Mouse (Mus musculus): ENCODE results near the gene Nutf2. TPM values are rescaled to one million over a fixed set of nuclear protein-coding genes. Genes with fewer than 3 reads are reported as not detected.
"Not testable (repeated sequence)": the region's sequence is repeated elsewhere in the genome, so short reads cannot be mapped to it uniquely, and the experiment has no call there.

Gene Nutf2
- total RNA-seq (2021) = 10 to 100 TPM; 33.5 to 40.8 TPM
- long read RNA-seq, experiment 1, transcript Nutf2-201 (5 exons, 948 nt) = major isoform, 48 of 65 reads
- long read RNA-seq, experiment 1, partial matches to known transcripts = 8 of 65 reads
- long read RNA-seq, experiment 1, other reads (novel, unspliced or antisense) = 8 of 65 reads
- long read RNA-seq, experiment 2, transcript Nutf2-201 (5 exons, 948 nt) = major isoform, 71 of 82 reads
- long read RNA-seq, experiment 2, partial matches to known transcripts = 3 of 82 reads
- long read RNA-seq, experiment 2, other reads (novel, unspliced or antisense) = 7 of 82 reads

DNA sequence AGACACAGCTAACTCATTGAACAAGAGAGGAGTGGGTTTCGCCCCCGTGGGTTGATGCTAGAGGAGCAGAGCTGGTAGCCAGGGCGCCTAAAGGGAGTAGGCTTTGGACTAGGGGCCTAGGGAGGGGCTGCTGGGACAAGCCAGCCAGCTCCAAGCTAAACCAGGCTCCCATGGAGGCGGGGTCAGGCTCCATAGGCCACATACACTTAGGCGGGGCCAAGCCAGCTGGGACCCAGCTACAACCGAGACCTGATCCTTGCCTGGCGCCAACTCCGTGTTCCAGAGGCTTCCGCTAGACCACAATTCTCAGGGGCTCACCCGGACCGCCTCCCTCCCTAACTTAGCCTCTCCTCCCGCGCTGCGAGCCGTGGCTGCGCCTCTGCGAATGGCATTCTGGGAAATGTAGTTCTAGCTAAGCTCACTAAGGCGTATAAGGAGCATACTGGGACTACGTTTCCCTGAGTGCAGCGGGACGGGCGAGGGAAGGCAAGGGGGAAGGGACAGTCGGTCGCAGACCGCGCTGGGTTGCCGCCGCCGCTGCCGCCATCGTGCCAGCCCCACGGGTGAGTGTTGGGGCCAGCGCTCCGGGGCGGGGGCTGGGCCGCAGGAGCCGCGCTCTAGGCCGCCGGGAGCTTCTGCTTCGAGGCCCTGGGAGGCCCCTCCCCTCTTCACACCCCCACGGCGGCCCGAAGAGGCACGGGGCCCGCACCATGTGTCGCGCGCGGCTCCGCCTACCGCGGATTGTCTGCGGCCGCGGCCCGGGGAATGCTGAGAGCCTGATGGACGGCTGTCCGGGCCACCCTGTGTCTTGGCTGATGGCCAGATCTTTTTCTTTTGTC, at the start of gene Nutf2:
Nutf2 (plus strand) TSS at position 438 of the 839 bp plus-strand sequence.
- H3K27ac ChIP-seq = peak within 1 kb of the TSS; percentile 96
- peak within 1 kb of the TSS; percentile 78 for H3K4me3 ChIP-seq
- peak; percentile 19 for TF ChIP-seq CTCF (conservative IDR thresholded peaks at IDR 0.05)
- peak; percentile 91 to 97 for DNase-seq (ENCODE audit: low spot score in 2 of 2)

DNA sequence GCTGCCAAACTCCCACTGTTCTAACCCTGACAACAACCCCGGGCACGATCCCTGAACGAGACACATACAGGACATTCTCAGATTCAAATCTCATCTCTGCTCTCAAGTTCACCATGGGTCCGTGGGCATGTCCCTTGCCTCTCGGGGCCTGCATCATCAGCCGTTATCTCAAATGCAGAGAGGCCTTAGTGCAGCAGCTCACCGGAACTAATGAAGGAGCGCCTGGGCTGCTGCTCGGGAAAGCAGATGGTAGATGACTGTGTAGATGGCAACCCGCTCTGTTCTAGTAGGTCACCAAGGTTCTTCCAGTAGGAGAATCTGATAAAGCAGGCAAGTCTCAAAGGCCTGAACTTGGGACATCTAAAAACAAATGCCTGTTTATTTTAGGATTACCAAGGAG, 49.3 kb upstream of the Nutf2 start:
- no peak for TF ChIP-seq CTCF (conservative IDR thresholded peaks at IDR 0.05)
- Histone ChIP-seq H3K4me3 (no peak overlapping the region), H3K27ac (peak overlapping the region; percentile 62)
- DNase-seq (ENCODE audit: low spot score in 2 of 2) = no peak

DNA sequence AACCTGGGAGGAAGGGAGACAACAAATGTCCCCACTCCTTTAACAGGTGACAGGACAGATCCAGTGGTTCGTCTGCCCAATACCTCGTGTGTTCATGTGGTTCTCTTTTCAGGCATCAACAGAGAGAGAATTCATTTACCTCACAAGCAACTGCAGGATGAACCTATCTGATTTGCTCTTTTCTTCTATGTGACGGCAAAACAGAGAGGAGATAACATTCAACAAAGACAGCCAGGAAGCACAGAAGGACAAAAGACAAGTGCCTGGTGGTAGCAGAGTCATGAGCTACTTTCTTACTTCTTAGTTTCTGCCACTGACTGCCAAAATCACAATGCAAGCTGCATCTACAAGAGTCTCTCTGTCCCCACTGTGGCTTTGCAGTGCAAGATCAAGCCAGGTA, 48.8 kb upstream of the Nutf2 start:
- DNase-seq (ENCODE audit: low spot score in 2 of 2) = no peak
- no peak overlapping the region for H3K4me3 ChIP-seq
- peak overlapping the region; percentile 62 for H3K27ac ChIP-seq
- no peak for TF ChIP-seq CTCF (conservative IDR thresholded peaks at IDR 0.05)

DNA sequence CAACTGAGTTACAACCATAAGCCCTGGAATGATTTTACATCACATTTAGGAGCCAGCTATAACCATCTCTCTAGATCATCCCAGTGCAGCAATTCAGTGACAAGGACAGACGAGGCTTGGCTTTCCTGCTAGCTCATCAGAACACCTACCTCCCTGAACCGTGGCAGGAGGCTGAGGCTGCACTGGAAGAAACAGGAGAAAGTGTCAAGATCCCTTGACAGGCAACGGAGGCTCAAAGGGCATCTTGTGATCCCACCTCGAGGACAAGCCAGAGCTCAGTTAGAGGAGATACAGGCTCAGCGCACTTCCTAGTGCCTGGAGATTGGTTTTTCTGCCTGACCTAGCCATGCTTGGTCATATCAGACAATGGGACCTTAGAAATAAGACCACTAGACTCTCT, 47.9 kb upstream of the Nutf2 start:
- Histone ChIP-seq H3K27ac (no peak overlapping the region), H3K4me3 (no peak overlapping the region)
- no peak for DNase-seq (ENCODE audit: low spot score in 2 of 2)
- no peak for TF ChIP-seq CTCF (conservative IDR thresholded peaks at IDR 0.05)

DNA sequence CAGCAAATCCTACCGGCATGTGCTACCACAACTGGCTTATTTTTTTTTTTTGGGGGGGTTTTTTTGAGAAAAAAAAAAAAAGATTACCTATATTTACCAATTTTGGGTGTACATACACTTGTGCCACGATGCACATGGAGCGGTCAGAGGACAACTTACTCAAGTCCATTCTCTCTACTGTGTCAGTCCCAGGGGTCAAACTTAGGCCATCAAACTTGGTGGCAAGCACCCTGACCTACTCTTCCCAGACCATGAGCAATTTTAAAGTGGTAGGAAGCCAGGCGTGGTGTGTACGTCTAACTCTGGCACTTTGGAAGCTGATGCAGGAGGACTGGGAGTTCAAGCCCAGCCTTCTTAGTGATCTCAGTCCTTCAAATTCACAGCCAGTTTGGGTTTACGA, 47.1 kb upstream of the Nutf2 start:
- DNase-seq (ENCODE audit: low spot score in 2 of 2) = no peak
- Histone ChIP-seq H3K4me3 (no peak overlapping the region), H3K27ac (no peak overlapping the region)
- no peak for TF ChIP-seq CTCF (conservative IDR thresholded peaks at IDR 0.05)

DNA sequence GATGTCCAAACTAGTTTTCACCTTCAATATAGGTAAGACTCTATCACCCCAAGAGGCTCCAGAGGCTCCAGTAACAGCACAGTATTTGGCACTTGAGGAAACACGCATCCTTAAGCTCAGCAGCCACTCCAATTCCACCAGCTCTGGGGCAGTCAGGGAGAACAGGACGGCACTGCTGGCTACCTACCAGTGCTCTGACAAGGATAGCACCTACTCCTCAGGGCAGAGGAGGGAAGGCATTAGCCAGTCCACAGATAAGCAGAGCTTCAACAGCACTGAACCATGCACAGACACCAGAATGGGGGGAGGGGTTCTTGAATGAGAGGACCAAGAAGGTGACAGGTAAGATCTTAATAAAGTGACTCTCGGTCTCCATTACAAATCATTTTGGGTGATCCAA, 40.7 kb upstream of the Nutf2 start:
- no peak for DNase-seq (ENCODE audit: low spot score in 2 of 2)
- Histone ChIP-seq H3K27ac (no peak overlapping the region), H3K4me3 (no peak overlapping the region)
- no peak for TF ChIP-seq CTCF (conservative IDR thresholded peaks at IDR 0.05)

DNA sequence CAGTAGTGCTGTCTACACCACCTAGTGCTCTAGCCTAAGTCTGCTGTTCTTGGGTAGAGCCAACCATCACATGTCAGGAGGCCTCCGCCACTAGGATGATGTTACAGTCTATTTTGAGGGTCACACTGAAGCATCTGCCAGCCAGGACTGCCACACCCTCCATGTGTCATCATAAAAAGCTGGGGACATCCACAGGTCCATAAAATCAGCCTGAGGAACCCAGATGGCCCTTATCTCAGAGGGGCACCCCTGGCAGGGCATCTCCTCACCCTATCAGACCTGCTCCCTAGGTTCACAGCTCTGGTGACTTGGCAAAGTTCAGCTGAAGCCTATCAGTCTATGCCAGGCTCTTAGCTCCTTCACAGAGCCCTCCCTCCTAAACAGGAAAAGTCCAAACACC, 39.5 kb upstream of the Nutf2 start:
- Histone ChIP-seq H3K27ac (no peak overlapping the region), H3K4me3 (no peak overlapping the region)
- no peak for DNase-seq (ENCODE audit: low spot score in 2 of 2)
- TF ChIP-seq CTCF (conservative IDR thresholded peaks at IDR 0.05) = no peak

DNA sequence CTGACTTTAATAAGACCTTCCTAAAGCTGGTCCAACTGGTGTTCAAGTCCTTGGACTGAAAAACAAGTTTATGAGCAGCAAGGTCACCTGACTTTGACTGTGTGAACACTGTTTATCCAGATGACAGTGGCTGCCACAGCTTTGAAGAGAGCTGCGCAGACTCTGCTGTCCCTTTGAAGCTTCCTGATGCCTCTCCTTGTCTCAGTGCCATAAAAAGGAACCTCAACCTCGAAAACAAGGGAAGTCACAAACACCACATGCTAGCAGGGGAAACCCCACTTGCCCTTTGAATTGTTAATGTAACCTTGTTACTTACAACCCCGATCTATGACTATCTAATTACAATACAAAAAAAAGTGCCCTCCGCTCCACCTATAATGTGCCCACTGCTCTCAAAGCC, 34.9 kb upstream of the Nutf2 start:
- TF ChIP-seq CTCF (conservative IDR thresholded peaks at IDR 0.05) = no peak
- peak overlapping the region; percentile 88; the same call in 1 of the 2 replicates for H3K4me3 ChIP-seq
- H3K27ac ChIP-seq = no peak overlapping the region; the same call in 1 of the 2 replicates
- DNase-seq (ENCODE audit: low spot score in 2 of 2) = no peak

DNA sequence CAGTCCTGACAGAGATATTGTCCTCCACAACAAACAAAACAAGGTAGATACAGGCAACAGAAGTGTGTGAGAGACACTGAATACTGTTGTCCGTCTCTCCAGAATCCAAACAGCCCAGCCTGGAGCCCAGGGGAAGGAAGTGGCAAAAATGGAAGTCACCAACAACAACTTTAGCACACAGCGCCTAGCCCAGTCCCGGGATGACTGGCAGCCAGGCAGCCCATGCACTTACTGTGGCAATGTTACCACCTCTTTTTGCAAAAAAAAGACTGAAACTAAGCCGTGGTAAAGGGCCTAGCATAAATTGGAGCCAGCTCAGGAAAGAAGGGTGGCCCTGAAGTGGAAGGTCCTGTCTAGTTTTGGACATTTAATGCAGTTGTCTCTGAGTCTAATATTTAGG, 34.0 kb upstream of the Nutf2 start:
- H3K27ac ChIP-seq = peak overlapping the region; percentile 92
- peak overlapping the region; percentile 88 for H3K4me3 ChIP-seq
- DNase-seq (ENCODE audit: low spot score in 2 of 2) = no peak
- no peak for TF ChIP-seq CTCF (conservative IDR thresholded peaks at IDR 0.05)

DNA sequence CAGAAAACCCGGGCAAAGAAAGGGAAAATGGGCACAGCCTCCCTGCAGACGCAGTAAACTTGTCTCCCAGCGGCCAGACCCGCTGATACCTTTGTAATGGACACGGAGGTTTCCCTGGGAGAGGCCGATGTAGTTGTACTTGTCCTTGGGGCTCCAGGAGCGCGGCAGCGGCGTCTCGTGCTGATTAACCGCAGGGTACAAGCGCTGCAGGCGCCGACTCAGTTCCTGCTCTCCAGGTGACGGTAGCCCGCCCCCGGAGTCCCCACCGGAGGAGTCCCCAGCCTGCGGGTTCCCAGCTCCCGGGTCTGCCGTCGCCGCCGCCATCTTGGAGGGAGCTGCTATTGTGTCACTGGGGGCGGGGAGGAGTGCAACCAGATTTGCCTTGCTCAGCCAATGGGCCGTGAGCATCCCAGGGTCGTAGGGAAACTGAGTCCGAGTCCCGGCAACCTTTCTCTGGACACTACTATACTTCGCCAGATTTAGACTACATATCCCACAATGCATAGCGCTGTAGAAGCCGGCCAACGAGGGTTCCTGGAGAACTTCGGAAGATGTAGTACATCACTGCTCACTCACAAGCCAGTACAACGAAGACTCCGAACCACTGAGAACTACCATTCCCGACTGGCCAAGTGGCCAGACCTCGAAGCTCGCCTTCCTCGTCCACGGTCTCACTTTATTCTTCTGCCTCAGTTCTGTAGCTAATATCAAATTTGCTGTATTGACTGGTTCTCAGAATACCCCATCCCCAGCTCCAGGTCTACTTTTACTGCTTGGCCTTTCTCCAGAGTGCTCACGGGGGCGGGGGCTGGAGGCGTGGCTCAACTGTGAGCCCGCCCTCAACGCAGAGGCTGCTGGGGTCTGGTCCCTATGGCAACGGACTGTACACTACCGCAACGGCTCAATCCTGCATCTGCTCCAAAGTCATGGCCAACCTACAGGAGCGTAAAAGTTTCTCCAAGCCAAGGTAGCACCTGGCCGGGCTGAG, 33.2 kb upstream of the Nutf2 start, which contains the start of the genes Ranbp10 and Tsnaxip1:
Ranbp10 (minus strand) TSS at position 490 of the 988 bp plus-strand sequence.
Tsnaxip1 (plus strand) TSS at position 871 of the 988 bp plus-strand sequence.
- Histone ChIP-seq H3K27ac (peak within 1 kb of the TSS; percentile 95), H3K4me3 (peak within 1 kb of the TSS; percentile 88)
- peak; percentile 94 to 99 for DNase-seq (ENCODE audit: low spot score in 2 of 2)
- TF ChIP-seq CTCF (conservative IDR thresholded peaks at IDR 0.05) = peak; percentile 19; the same call in 1 of the 2 replicates

DNA sequence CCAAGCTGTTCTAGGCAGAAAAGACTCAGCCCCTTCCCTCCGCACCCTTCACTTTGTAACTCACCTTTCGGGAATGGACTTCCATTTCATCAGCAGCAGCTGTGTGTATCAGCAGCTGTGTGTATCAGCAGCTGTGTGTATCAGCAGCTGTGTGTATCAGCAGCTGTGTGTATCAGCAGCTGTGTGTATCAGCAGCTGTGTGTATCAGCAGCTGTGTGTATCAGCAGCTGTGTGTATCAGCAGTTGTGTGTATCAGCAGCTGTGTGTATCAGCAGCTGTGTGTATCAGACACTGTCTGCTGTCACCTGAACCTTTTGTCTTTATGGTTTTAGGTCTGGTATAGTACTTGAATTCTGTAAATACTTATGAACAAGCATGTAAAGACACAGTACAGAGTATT, 26.6 kb upstream of the Nutf2 start:
- DNase-seq (ENCODE audit: low spot score in 2 of 2); H3K27ac ChIP-seq; H3K4me3 ChIP-seq: not testable (repeated sequence)

DNA sequence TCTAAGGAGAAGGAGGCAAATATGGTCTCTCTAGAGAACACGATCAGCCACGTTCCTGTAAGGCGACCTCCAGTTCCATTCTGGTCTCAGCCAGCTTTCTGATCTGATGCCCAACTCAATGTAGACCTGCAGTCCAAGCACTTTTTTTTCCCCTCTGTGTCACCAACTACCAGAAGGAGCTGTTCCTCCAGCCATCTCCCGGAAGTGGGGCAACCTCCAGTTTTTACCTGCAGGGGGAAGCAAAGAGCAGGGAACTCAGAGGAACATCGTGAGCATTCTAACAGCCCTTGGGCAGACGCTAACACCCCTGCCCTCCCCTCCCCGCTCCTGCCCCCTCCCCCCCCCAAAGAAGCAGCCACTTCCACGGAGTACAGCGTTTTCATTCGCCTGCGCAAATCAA, 25.1 kb upstream of the Nutf2 start:
- no peak overlapping the region for H3K27ac ChIP-seq
- TF ChIP-seq CTCF (conservative IDR thresholded peaks at IDR 0.05) = peak; percentile 77
- DNase-seq (ENCODE audit: low spot score in 2 of 2) = peak in 1 of 2 experiments; percentile 79
- no peak overlapping the region for H3K4me3 ChIP-seq
